8 mouse cellular contexts compared by ENCODE assay signal in genomic region chr5:3648206-3648848, GRCm38 (mm10). TPM values are rescaled to one million over a fixed set of nuclear protein-coding genes. Genes with fewer than 3 reads are reported as not detected.
DNase-seq lines count a peak whose midpoint lies in the region; ATAC-seq and TF ChIP-seq lines count a peak whose summit lies in the region.

No protein-coding gene starts in this region.

- H3K4me1 ChIP-seq in kidney, adult 2 months (ENCODE audit: control insufficient read depth, insufficient read depth, low read length): peaks cover 5% of the 10 kb centered on the region; the same call in 1 of the 2 replicates
- 0 out of 2 replicates have a peak, but pooled peaks cover 2% of the 10 kb centered on the region for H3K4me1 ChIP-seq in forebrain, embryonic 11.5 days (replicated peaks; ENCODE audit: control insufficient read depth, insufficient read depth, low read length)
- peaks cover 6% of the 10 kb centered on the region; the same call in 1 of the 2 replicates for H3K4me1 ChIP-seq in kidney, embryonic 16.5 days (ENCODE audit: insufficient read depth, low read length)
- peaks cover 9% of the 10 kb centered on the region for H3K4me1 ChIP-seq in neural tube, embryonic 12.5 days

- no peaks in the 10 kb centered on the region for H3K9me3 ChIP-seq in forebrain, embryonic 11.5 days (ENCODE audit: control insufficient read depth, low read length)
- no peaks in the 10 kb centered on the region for H3K9me3 ChIP-seq in kidney, embryonic 16.5 days (ENCODE audit: low read length)
- H3K9me3 ChIP-seq in neural tube, embryonic 12.5 days: no peaks in the 10 kb centered on the region

- H3K9ac ChIP-seq in forebrain, embryonic 11.5 days (ENCODE audit: low read length): no peak overlapping the region
- no peak overlapping the region for H3K9ac ChIP-seq in kidney, embryonic 16.5 days (replicated peaks; ENCODE audit: low read length)
- no peak overlapping the region for H3K9ac ChIP-seq in neural tube, embryonic 12.5 days

- H3K4me3 ChIP-seq in kidney, adult 2 months (ENCODE audit: insufficient read depth, low read depth, low read length): peak overlapping the region; percentile 44
- no peak overlapping the region for H3K4me3 ChIP-seq in forebrain, embryonic 11.5 days (ENCODE audit: low read depth, low read length)
- peak overlapping the region; percentile 10; the same call in 1 of the 2 replicates for H3K4me3 ChIP-seq in kidney, embryonic 16.5 days (ENCODE audit: low read length)
- no peak overlapping the region; the same call in 1 of the 2 replicates for H3K4me3 ChIP-seq in neural tube, embryonic 12.5 days

- TF ChIP-seq POLR2A in kidney, adult 2 months (IDR thresholded peaks at IDR 0.05; ENCODE audit: low read depth, low read length): no peak

- whole genome bisulfite sequencing in kidney, adult 2 months: 19% methylated on average over 4 of the region's 4 CpGs
- WGBS in forebrain, embryonic 11.5 days: 56% methylated on average over 4 of the region's 4 CpGs
- 29% methylated on average over 4 of the region's 4 CpGs for WGBS in kidney, embryonic 16.5 days
- WGBS in neural tube, embryonic 12.5 days: 49% methylated on average over 4 of the region's 4 CpGs

- H3K36me3 ChIP-seq in kidney, adult 2 months (ENCODE audit: control insufficient read depth, insufficient read depth, low read length): peaks cover 3% of the 10 kb centered on the region; the same call in 1 of the 2 replicates
- H3K36me3 ChIP-seq in forebrain, embryonic 11.5 days (ENCODE audit: control insufficient read depth, insufficient read depth, low read length): no peaks in the 10 kb centered on the region; the same call in 1 of the 2 replicates
- peaks cover 12% of the 10 kb centered on the region; the same call in 1 of the 2 replicates for H3K36me3 ChIP-seq in kidney, embryonic 16.5 days (ENCODE audit: insufficient read depth, low read length)
- H3K36me3 ChIP-seq in neural tube, embryonic 12.5 days: peaks cover 6% of the 10 kb centered on the region; the same call in 1 of the 2 replicates

- peak; percentile 69 for DNase-seq in kidney, adult 2 months
- DNase-seq in kidney, postnatal 14 days: no peak
- no peak for DNase-seq in forebrain, embryonic 11.5 days (ENCODE audit: low spot score)
- DNase-seq in layer of hippocampus, adult 9-10 months (ENCODE audit: low spot score): no peak
- no peak for DNase-seq in urinary bladder, postnatal 14 days (ENCODE audit: low spot score)
- DNase-seq in gastrocnemius, postnatal 4 days (ENCODE audit: low spot score in 2 of 2): no peak

- peak; percentile 25 for ATAC-seq in forebrain, embryonic 11.5 days (replicated peaks; ENCODE audit: low FRiP score)
- ATAC-seq in kidney, embryonic 16.5 days (ENCODE audit: low FRiP score, low TSS enrichment): peak; percentile 52
- ATAC-seq in neural tube, embryonic 12.5 days (ENCODE audit: low FRiP score, low read depth): peak; percentile 38

- TF ChIP-seq CTCF in kidney, adult 2 months (conservative IDR thresholded peaks at IDR 0.05; ENCODE audit: insufficient read depth, insufficient read length, low read depth, low read length): no peak

- no peaks in the 10 kb centered on the region for H3K27me3 ChIP-seq in kidney, adult 2 months (replicated peaks; ENCODE audit: control insufficient read depth, insufficient read depth, low read length)
- H3K27me3 ChIP-seq in forebrain, embryonic 11.5 days (ENCODE audit: control insufficient read depth, insufficient read depth, low read length): no peaks in the 10 kb centered on the region
- no peaks in the 10 kb centered on the region for H3K27me3 ChIP-seq in kidney, embryonic 16.5 days (ENCODE audit: insufficient read depth, low read length)
- no peaks in the 10 kb centered on the region for H3K27me3 ChIP-seq in neural tube, embryonic 12.5 days (replicated peaks)

- peak overlapping the region; percentile 92 for H3K27ac ChIP-seq in kidney, adult 2 months (ENCODE audit: insufficient read depth, low read depth, low read length)
- H3K27ac ChIP-seq in forebrain, embryonic 11.5 days (ENCODE audit: low read depth, low read length): no peak overlapping the region
- H3K27ac ChIP-seq in kidney, embryonic 16.5 days (ENCODE audit: low read length): peak overlapping the region; percentile 73
- no peak overlapping the region for H3K27ac ChIP-seq in neural tube, embryonic 12.5 days

- 0 out of 2 replicates have a peak overlapping the region, but pooled peaks have one; percentile 3 for H3K4me2 ChIP-seq in forebrain, embryonic 11.5 days (ENCODE audit: low read depth, low read length, severe bottlenecking)
- H3K4me2 ChIP-seq in kidney, embryonic 16.5 days (replicated peaks; ENCODE audit: low read depth, low read length): peak overlapping the region; percentile 88
- peak overlapping the region; percentile 66 for H3K4me2 ChIP-seq in neural tube, embryonic 12.5 days (replicated peaks)

RNA-seq across cellular contexts. Expression of gene Tmbim7, which starts 2.7 kb away (rescaled TPM):
- not detected in 2 replicates for polyA plus RNA-seq in kidney, adult 2 months (2012; rRNA removed)
- not detected in 2 replicates for polyA plus RNA-seq in forebrain, embryonic 11.5 days (2014; fragmentation: Nextera tagmentation; extraction: Ambion mirVana)
- not detected in 2 replicates for polyA plus RNA-seq in kidney, embryonic 16.5 days (2015; fragmentation: Nextera tagmentation; extraction: Ambion mirVana)
- not detected in 2 replicates for polyA plus RNA-seq in neural tube, embryonic 12.5 days (2016; fragmentation: Nextera tagmentation; extraction: Ambion mirVana)
- total RNA-seq in gastrocnemius, postnatal 4 days (2021): not detected

RNA-seq across cellular contexts. Expression of gene Gatad1, which starts 8.7 kb away (rescaled TPM):
- 76.9 and 93.0 TPM in 2 replicates for polyA plus RNA-seq in kidney, adult 2 months (2012; rRNA removed)
- 75.4 and 79.5 TPM in 2 replicates for polyA plus RNA-seq in forebrain, embryonic 11.5 days (2014; fragmentation: Nextera tagmentation; extraction: Ambion mirVana)
- 63.7 and 70.5 TPM in 2 replicates for polyA plus RNA-seq in kidney, embryonic 16.5 days (2015; fragmentation: Nextera tagmentation; extraction: Ambion mirVana)
- 72.0 and 74.6 TPM in 2 replicates for polyA plus RNA-seq in neural tube, embryonic 12.5 days (2016; fragmentation: Nextera tagmentation; extraction: Ambion mirVana)
- 10 to 100 TPM; 80.8 to 99.8 TPM for total RNA-seq in gastrocnemius, postnatal 4 days (2021)

RNA-seq across cellular contexts. Expression of gene Rbm48, which starts 51.9 kb away (rescaled TPM):
- polyA plus RNA-seq in kidney, adult 2 months (2012; rRNA removed): 4.3 TPM in 2 replicates
- 14.3 and 15.9 TPM in 2 replicates for polyA plus RNA-seq in forebrain, embryonic 11.5 days (2014; fragmentation: Nextera tagmentation; extraction: Ambion mirVana)
- 14.9 and 16.1 TPM in 2 replicates for polyA plus RNA-seq in kidney, embryonic 16.5 days (2015; fragmentation: Nextera tagmentation; extraction: Ambion mirVana)
- 12.6 and 15.1 TPM in 2 replicates for polyA plus RNA-seq in neural tube, embryonic 12.5 days (2016; fragmentation: Nextera tagmentation; extraction: Ambion mirVana)
- 1 to 10 TPM; 7.4 to 7.6 TPM for total RNA-seq in gastrocnemius, postnatal 4 days (2021)

RNA-seq across cellular contexts. Expression of gene Pex1, which starts 52.5 kb away (rescaled TPM):
- 10.8 and 11.1 TPM in 2 replicates for polyA plus RNA-seq in kidney, adult 2 months (2012; rRNA removed)
- polyA plus RNA-seq in forebrain, embryonic 11.5 days (2014; fragmentation: Nextera tagmentation; extraction: Ambion mirVana): 14.0 and 16.6 TPM in 2 replicates
- polyA plus RNA-seq in kidney, embryonic 16.5 days (2015; fragmentation: Nextera tagmentation; extraction: Ambion mirVana): 14.3 and 21.1 TPM in 2 replicates
- 20.6 and 22.4 TPM in 2 replicates for polyA plus RNA-seq in neural tube, embryonic 12.5 days (2016; fragmentation: Nextera tagmentation; extraction: Ambion mirVana)
- total RNA-seq in gastrocnemius, postnatal 4 days (2021): 10 to 100 TPM; 10.4 to 11.6 TPM

Comparison
In these comparisons a context has a peak if more than half of its experiments do, and no peak if none do; other contexts are left out.
1. H3K27ac ChIP-seq: peak in kidney, adult 2 months (single experiment) and kidney, embryonic 16.5 days (single experiment); none in forebrain, embryonic 11.5 days (single experiment) and neural tube, embryonic 12.5 days (single experiment).
2. H3K4me3 ChIP-seq: peak in kidney, adult 2 months (single experiment) and kidney, embryonic 16.5 days (single experiment); none in forebrain, embryonic 11.5 days (single experiment) and neural tube, embryonic 12.5 days (single experiment).
3. H3K4me2 ChIP-seq: peak in every context shown above with its lines; median percentile 88 in kidney, embryonic 16.5 days; 66 in neural tube, embryonic 12.5 days; 3 in forebrain, embryonic 11.5 days.
4. Peak in every context shown above with its lines, with median percentiles within 50 percentile points of each other: ATAC-seq.